Mouse (Mus musculus) retina, embryonic 14.5 days (tissue): ENCODE data around the gene Sgo1.

Experiments
- DNase-seq: peaks from one replicate; pipeline ENCODE4 v3.0.0-alpha.2; 2015; ENCODE audit warnings: low spot score

Sgo1 gene

GRCm38 (mm10) chr17:53650251-53650661, 38.9 kb downstream of the Sgo1 start:
- no peak for DNase-seq

DNA sequence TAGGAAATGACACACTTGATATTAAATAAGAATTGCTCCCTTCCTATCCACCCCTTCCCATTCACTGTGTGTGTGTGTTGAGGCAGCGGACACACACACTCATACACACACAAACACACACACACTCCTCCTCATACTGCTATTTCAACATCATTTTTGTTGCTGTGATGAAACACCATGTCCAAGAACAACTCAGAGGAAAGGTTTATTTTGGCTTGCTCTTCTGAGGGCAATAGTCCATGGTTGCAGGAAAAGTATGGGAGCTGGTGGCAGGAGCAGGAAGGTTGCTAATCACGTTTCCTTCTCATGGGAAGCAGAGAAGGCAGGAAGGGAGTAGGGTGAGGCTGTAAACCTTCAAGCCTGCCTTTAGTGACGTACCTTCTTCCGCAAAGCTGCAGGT, 45.8 kb downstream of the Sgo1 start:
- no peak for DNase-seq

GRCm38 (mm10) chr17:53631344-53631743, 57.8 kb downstream of the Sgo1 start:
- no peak for DNase-seq

GRCm38 (mm10) chr17:53628131-53628530, 61.0 kb downstream of the Sgo1 start:
- DNase-seq: no peak

- DNase-seq: no peak
Observed at GRCm38 (mm10) chr17:53627497-53627896, 61.6 kb downstream of the Sgo1 start.

DNA sequence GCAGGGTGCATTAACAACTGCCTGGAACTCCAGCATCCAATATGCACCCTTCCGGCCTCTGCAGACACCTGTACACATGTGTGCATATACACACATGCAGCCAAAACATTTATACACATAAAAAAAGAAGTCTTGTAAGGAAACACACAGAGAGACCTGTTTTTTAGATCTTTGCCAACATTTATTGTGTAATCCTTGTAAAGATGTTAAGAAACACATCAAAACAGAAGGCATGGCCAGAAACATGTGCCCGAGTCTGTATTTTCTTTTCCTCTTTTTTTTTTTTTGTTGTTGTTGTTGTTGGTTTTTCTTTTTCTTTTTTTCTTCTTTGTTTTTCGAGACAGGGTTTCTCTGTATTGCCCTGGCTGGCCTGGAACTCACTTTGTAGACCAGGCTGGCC, 63.0 kb downstream of the Sgo1 start:
- no peak for DNase-seq
